Mouse (Mus musculus): ENCODE data around the gene Apol6.

DNA sequence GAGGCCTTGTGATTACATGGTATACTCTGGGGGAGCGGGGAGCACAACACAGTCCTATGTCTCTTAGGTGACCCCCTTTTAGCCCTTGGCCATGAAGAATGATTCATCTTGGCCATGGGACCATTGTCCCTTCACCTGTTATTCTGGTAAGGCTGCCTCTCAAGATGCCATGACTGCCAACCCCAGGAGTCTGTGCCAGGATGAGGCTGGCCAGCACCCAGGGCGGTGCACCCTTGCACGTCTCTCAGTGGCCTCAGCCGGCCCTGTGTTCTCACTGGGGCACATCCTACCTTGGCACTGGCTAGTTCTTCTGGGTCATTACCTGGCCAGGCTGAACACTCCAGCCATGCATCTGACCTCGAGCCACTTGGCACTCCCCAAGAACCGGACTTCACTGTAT is 35.7 kb upstream of the Apol6 start:
- TF ChIP-seq CTCF (IDR thresholded peaks at IDR 0.05; ENCODE audit: low read depth) (no peak), EP300 (IDR thresholded peaks at IDR 0.05; ENCODE audit: low read depth) (no peak)
